Mouse (Mus musculus) midbrain, embryonic 15.5 days (tissue): ENCODE data around the gene Nckap5l. TPM values are rescaled to one million over a fixed set of nuclear protein-coding genes. Genes with fewer than 3 reads are reported as not detected.
"Not testable (repeated sequence)": the region's sequence is repeated elsewhere in the genome, so short reads cannot be mapped to it uniquely, and the experiment has no call there.

Experiments used
- ATAC-seq: fragments of 200-750 bp; cut with Nextera tagmentation; replicated peaks from 2 replicates; pipeline ENCODE4 v1.8.0; 2017; ENCODE audit warnings: moderate TSS enrichment
- H3K27ac ChIP-seq: fragments of 300-500 bp; sonication (generic); 2 replicates; pipeline ENCODE4 v1.5.1; 2015; ENCODE audit warnings: mild to moderate bottlenecking, inconsistent platforms
- H3K27me3 ChIP-seq: fragments of 300-500 bp; sonication (generic); replicated peaks from 2 replicates; pipeline ENCODE4 v1.6.1; 2015; ENCODE audit warnings: inconsistent platforms
- H3K36me3 ChIP-seq: fragments of 300-500 bp; sonication (generic); replicated peaks from 2 replicates; pipeline ENCODE4 v1.6.1; 2015; ENCODE audit warnings: inconsistent platforms
- H3K4me1 ChIP-seq: fragments of 300-500 bp; sonication (generic); 2 replicates; pipeline ENCODE4 v1.6.1; 2015; ENCODE audit warnings: inconsistent platforms
- H3K4me2 ChIP-seq: fragments of 300-500 bp; sonication (generic); 2 replicates; pipeline ENCODE4 v1.6.1; 2015; ENCODE audit warnings: inconsistent platforms, mild to moderate bottlenecking, moderate library complexity
- H3K4me3 ChIP-seq: fragments of 300-500 bp; sonication (generic); 2 replicates; pipeline ENCODE4 v1.5.1; 2015; ENCODE audit warnings: mild to moderate bottlenecking, inconsistent platforms
- H3K9ac ChIP-seq: fragments of 300-500 bp; sonication (generic); 2 replicates; pipeline ENCODE4 v1.6.1; 2015; ENCODE audit warnings: mild to moderate bottlenecking, inconsistent platforms
- H3K9me3 ChIP-seq: fragments of 300-500 bp; sonication (generic); 2 replicates; pipeline ENCODE4 v1.6.1; 2016; ENCODE audit warnings: inconsistent platforms
- WGBS: fragments of 180-500 bp; shearing (Covaris S2); methylation state at CpG from one replicate; pipeline ENCODE4 v1.1.7; 2015; ENCODE audit warnings: mixed read lengths; 5-methylcytosine and 5-hydroxymethylcytosine counted together
- polyA plus RNA-seq: library from polyadenylated mRNA; unstranded; fragments of >200 nt; fragmentation: Nextera tagmentation; extraction: Ambion mirVana; gene quantifications from 2 replicates; pipeline ENCODE4 v1.2.1, GENCODE M21; 2015

Nckap5l gene
- polyA plus RNA-seq, 1 experiment from 2014 or later = 15.6 TPM

DNA sequence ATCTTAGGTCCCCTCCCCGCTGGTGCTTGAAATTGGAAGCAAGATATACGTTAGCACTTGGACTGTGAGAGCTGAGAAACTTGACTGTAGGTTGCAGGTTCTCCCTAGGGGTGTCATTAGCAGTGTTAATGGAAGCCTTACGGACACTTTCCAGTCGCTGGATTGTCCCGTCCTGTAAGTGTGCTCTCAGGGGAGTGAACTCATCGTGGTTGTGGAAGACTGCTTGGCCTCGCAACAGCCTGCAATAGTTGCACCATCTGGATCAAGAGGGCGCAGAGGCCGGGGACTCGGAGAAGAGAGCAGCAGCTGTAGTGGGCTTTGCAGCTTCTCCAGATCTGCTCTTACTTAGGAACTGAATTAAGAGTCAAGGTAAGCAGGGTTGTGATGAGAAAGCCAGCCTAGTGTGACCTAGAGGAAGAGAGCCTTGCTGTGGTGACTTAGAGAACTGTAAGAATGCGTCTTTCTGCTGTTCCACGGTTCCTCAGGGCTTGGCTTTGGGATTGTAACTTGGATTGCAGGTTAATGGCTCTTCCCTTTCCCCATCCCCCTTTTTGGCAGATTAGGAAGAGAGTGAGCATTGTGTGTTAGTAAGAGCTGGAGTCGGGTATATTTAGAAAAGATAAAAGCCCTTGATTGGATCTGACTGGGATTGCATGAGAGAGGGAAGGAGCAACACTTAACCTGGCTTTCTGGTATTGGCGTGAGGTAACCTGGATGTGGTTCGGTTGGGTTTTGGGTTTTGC lies 57.9 kb downstream of the Nckap5l start:
- Histone ChIP-seq H3K36me3 (peaks cover 9% of the 10 kb centered on the region), H3K4me3 (no peak overlapping the region), H3K27me3 (no peaks in the 10 kb centered on the region), H3K4me2 (no peak overlapping the region), H3K4me1 (peaks cover 42% of the 10 kb centered on the region), H3K27ac (no peak overlapping the region), H3K9ac (no peak overlapping the region), H3K9me3 (no peaks in the 10 kb centered on the region)
- no peak for ATAC-seq
- WGBS = 71% methylated on average over 15 of the region's 15 CpGs

- no peak overlapping the region for H3K27ac ChIP-seq
- no peak overlapping the region for H3K9ac ChIP-seq
- no peaks in the 10 kb centered on the region; the same call in 1 of the 2 replicates for H3K36me3 ChIP-seq
- H3K4me1 ChIP-seq = peaks cover 54% of the 10 kb centered on the region
- H3K27me3 ChIP-seq = no peaks in the 10 kb centered on the region
- 100% methylated on average over 2 of the region's 2 CpGs for WGBS
- H3K4me2 ChIP-seq = no peak overlapping the region
- ATAC-seq = no peak
- H3K9me3 ChIP-seq = no peaks in the 10 kb centered on the region
- H3K4me3 ChIP-seq = no peak overlapping the region
Observed at GRCm38 (mm10) chr15:99397622-99398021, 59.9 kb downstream of the Nckap5l start.

- H3K4me3 ChIP-seq = no peak overlapping the region
- ATAC-seq = no peak
- peaks cover 60% of the 10 kb centered on the region for H3K4me1 ChIP-seq
- no peaks in the 10 kb centered on the region for H3K9me3 ChIP-seq
- H3K27me3 ChIP-seq = no peaks in the 10 kb centered on the region
- no peak overlapping the region for H3K9ac ChIP-seq
- 80% methylated on average over 4 of the region's 4 CpGs for WGBS
- no peak overlapping the region for H3K27ac ChIP-seq
- no peaks in the 10 kb centered on the region; the same call in 1 of the 2 replicates for H3K36me3 ChIP-seq
- no peak overlapping the region for H3K4me2 ChIP-seq
Observed at GRCm38 (mm10) chr15:99396875-99397274, 60.7 kb downstream of the Nckap5l start.

DNA sequence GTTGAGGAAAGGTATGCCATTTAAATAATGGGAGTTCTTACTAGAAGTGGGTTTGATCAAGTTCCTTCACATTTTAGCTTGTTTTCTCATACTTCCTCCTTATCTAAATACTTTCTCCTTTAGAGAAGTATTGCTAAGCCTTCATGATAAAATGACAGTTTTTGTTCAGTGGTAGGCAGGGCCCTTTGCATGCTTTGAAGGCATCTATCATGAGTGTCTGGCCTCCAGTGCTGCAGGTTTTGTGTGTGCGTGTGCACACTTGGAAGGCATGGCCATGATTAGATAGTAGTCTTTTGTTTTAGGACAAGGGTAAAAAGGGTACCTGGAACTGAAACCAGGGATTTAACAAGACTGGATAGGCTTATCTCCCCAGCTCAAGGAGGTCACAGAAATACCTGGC lies 61.1 kb downstream of the Nckap5l start:
- no peaks in the 10 kb centered on the region for H3K36me3 ChIP-seq
- H3K9ac ChIP-seq = no peak overlapping the region
- H3K4me2 ChIP-seq = no peak overlapping the region
- H3K9me3 ChIP-seq = no peaks in the 10 kb centered on the region
- no peak overlapping the region for H3K27ac ChIP-seq
- peaks cover 60% of the 10 kb centered on the region for H3K4me1 ChIP-seq
- 87% methylated on average over 1 of the region's 1 CpGs for WGBS
- no peak for ATAC-seq
- H3K27me3 ChIP-seq = no peaks in the 10 kb centered on the region
- H3K4me3 ChIP-seq = no peak overlapping the region

- no peak for ATAC-seq
- peak overlapping the region; percentile 72 for H3K4me3 ChIP-seq
- no peaks in the 10 kb centered on the region for H3K36me3 ChIP-seq
- H3K9ac ChIP-seq = peak overlapping the region; percentile 85
- no peaks in the 10 kb centered on the region for H3K27me3 ChIP-seq
- H3K4me2 ChIP-seq = peak overlapping the region; percentile 87
- peak overlapping the region; percentile 97 for H3K27ac ChIP-seq
- WGBS = 11% methylated on average over 24 of the region's 24 CpGs
- peaks cover 46% of the 10 kb centered on the region for H3K4me1 ChIP-seq
- H3K9me3 ChIP-seq = no peaks in the 10 kb centered on the region
Observed at GRCm38 (mm10) chr15:99393386-99394252, 63.9 kb downstream of the Nckap5l start.

DNA sequence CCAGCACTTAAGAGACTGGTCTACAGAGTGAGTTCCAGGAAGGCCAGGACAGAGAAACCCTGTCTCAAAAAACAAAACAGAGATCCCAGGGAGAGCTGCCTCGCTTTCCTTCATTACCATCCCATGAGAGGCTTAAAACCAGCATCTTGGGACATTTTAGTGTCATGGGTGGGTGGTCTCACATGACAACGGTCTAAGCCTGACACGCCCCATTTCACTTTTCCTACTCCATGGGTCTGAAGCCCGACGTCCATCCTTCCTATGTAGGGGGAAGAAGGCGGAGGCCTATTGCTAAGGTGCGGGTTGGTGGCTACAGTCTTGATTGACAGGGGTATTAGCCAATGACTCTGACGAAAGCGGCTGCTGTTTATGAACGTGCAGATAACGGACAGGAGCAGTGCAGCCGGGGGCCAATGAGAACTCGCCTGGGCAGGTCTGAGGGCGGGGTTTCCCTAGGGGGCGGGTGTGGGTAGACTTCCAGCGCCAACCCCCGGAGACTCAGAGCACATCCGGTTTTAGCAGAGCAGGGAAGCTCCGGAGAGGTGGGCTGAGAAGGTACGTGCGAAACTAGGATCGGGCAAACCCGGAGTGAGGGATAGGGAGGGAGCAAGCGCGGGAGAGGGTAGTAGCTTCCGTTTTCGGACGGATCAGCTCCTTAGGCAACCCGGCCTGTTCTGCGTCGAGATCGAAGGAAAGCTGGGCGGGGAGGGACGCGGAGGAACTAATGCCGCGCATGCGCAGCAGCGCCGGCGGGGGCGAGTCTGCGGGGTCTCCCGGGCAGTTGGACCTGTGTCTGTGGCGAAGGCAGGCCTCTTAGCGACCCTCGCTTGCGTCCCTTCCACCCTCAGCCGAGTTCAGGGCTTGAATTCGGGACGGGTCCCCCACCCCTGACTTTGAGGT lies 64.8 kb downstream of the Nckap5l start, which contains the start of gene Tmbim6:
Gene Tmbim6, plus strand, starts transcription at position 397 of the 900 bp plus-strand sequence.
- peak within 1 kb of the TSS; percentile 72 for H3K4me3 ChIP-seq
- peak within 1 kb of the TSS; percentile 97 for H3K27ac ChIP-seq
- no peaks in the 10 kb centered on the region for H3K36me3 ChIP-seq
- WGBS = under 1% methylated on average over 51 of the region's 51 CpGs
- ATAC-seq = peak; percentile 100
- H3K9ac ChIP-seq = peak within 1 kb of the TSS; percentile 85
- peaks cover 43% of the 10 kb centered on the region for H3K4me1 ChIP-seq
- H3K9me3 ChIP-seq = no peaks in the 10 kb centered on the region
- H3K27me3 ChIP-seq = no peaks in the 10 kb centered on the region
- peak within 1 kb of the TSS; percentile 87 for H3K4me2 ChIP-seq

DNA sequence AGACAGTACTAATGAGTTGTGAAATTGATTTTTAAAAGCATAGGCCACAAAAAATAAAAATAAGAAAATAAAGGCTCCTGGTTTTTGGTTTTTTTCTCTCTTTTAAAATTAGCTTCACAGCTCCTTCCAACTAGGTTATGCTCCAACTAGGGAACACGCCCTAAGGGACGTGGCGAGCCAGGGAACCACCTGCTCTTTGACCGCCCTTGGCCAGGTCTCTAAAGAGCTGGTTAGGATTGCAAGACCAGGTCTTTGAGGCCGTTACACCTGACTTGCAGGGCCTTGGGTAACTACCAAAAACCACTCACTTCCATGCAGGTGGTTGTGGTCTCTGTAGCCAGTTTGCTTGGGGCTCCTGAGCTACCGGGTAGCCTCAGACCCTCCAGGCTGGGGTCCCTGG lies 65.6 kb downstream of the Nckap5l start:
- Histone ChIP-seq H3K9me3 (no peaks in the 10 kb centered on the region), H3K36me3 (no peaks in the 10 kb centered on the region), H3K9ac (peak overlapping the region; percentile 43; the same call in 1 of the 2 replicates), H3K27me3 (no peaks in the 10 kb centered on the region), H3K4me3 (peak overlapping the region; percentile 72), H3K4me2 (peak overlapping the region; percentile 66), H3K4me1 (peaks cover 41% of the 10 kb centered on the region), H3K27ac (peak overlapping the region; percentile 70)
- WGBS = 89% methylated on average over 6 of the region's 6 CpGs
- peak; percentile 21; the same call in 1 of the 2 replicates for ATAC-seq

DNA sequence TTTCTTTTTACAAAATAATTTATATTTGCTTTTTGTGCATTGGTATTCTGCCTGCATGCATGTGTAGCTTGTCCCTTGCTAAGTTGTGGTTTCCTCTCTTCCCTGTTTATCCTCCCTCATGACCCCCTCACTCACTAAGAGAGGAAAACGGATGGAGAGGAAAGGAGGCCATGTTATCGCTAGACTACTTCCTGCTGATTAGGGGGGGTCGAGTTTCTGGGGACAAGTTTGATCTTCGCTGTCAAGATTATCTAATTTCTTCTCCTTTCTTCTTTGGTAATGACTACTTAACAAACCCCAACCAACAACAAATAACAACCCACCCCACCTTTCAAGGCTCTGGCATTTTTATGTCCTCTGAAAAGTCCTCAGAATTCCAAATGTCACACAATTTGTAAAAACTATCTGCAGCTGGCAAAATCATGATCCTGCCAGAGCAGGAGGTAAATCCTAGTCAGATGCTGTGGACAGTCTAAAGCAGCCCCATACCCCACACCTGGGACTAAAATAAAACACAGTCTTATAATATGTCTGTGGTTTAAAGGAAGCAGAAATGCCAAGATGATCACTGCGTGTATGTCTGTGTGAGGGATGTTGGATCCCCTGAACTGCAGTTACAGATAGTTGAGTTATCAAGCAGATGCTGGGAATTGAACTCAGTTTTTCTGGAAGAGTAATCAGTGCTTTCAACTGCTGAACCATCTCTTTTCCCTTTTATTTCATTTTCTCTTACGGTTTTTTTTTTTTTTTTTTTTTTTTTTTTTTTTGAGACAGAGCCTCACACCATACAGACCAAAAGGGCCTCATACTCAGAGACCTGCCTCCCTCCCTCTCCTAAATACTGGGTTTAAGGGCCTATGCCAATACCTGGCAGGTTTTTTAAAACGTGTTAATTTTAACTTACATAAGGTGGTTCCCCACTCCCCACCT lies 66.8 kb downstream of the Nckap5l start:
- Histone ChIP-seq H3K27ac (no peak overlapping the region), H3K4me2 (no peak overlapping the region), H3K27me3 (no peaks in the 10 kb centered on the region), H3K36me3 (no peaks in the 10 kb centered on the region), H3K9me3 (no peaks in the 10 kb centered on the region), H3K9ac (no peak overlapping the region), H3K4me3 (no peak overlapping the region), H3K4me1 (peaks cover 29% of the 10 kb centered on the region)
- no peak for ATAC-seq
- WGBS = 72% methylated on average over 7 of the region's 7 CpGs

DNA sequence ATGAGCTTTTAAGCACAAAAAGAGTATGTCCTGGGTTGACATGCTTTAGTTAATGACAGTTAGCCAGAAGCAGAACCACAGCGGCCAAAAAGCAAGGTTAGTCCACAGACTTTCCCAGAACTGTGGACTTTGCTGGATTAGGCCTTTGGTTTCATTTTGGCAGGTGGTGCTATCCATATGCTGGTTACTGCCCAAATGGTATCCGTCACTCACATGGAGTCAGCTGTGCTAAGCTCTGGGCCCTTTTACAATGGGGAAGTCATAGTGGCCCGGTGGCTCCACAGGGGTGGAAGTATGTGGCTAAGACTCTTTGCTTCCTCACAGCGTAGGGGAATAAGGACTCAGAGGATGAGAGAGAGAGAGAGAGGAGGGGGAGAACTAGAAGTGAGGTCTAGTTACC lies 69.6 kb downstream of the Nckap5l start:
- H3K9me3 ChIP-seq = no peaks in the 10 kb centered on the region
- ATAC-seq = no peak
- no peaks in the 10 kb centered on the region for H3K27me3 ChIP-seq
- H3K27ac ChIP-seq = no peak overlapping the region
- H3K36me3 ChIP-seq = no peaks in the 10 kb centered on the region
- no peak overlapping the region for H3K4me3 ChIP-seq
- WGBS = 60% methylated on average over 4 of the region's 4 CpGs
- H3K4me2 ChIP-seq = no peak overlapping the region
- H3K9ac ChIP-seq = no peak overlapping the region
- H3K4me1 ChIP-seq = peaks cover 6% of the 10 kb centered on the region

DNA sequence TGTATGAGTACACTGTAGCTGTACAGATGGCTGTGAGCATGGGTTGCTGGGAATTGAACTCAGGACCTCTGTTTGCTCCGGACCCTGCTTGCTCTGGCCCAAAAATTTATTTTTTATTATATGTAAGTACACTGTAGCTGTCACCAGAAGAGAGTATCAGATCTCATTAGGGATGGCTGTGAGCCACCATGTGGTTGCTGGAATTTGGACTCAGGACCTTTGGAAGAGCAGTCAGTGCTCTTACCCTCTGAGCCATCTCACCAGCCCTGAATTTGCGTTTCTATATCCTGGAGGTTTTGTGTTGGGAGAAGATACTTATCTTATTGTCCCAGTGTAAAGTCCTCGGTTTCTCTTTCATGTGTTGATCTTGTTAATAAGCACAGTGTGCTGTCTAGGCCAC lies 70.8 kb downstream of the Nckap5l start:
- no peak for ATAC-seq
- H3K9me3 ChIP-seq = no peaks in the 10 kb centered on the region
- H3K36me3 ChIP-seq = no peaks in the 10 kb centered on the region
- no peak overlapping the region for H3K27ac ChIP-seq
- WGBS = 71% methylated on average over 3 of the region's 3 CpGs
- no peak overlapping the region for H3K4me2 ChIP-seq
- H3K9ac ChIP-seq = no peak overlapping the region
- H3K27me3 ChIP-seq = no peaks in the 10 kb centered on the region
- no peaks in the 10 kb centered on the region for H3K4me1 ChIP-seq
- H3K4me3 ChIP-seq = no peak overlapping the region

DNA sequence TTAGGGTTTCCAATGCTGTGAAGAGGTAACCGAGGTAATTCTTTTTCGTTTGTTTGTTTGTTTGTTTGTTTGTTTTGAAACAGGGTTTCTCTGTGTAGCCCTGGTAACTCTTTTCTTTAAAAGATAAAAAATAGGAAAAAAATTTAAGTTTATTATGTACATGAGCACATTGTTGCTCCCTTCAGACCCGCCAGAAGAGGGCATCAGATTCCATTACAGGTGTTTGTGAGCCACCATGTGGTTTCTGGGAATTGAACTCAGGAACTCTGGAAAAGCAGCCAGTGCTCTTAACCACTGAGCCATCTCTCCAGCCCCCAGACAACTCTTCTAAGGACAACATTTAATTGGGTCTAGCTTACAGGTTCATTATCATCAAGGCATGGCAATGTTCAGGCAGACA lies 71.4 kb downstream of the Nckap5l start:
- H3K9ac ChIP-seq, H3K9me3 ChIP-seq, H3K27me3 ChIP-seq, H3K4me3 ChIP-seq, ATAC-seq, H3K4me1 ChIP-seq, H3K27ac ChIP-seq, H3K4me2 ChIP-seq, H3K36me3 ChIP-seq: not testable (repeated sequence)
- 67% methylated on average over 3 of the region's 3 CpGs for WGBS
